Mouse (Mus musculus) forebrain, embryonic 10.5 days (tissue): ENCODE results near the gene Drg1. TPM values are rescaled to one million over a fixed set of nuclear protein-coding genes. Genes with fewer than 3 reads are reported as not detected.
A peak's percentile ranks its signal among the peaks of the same experiment; 100 is the strongest.
"Not testable (repeated sequence)": the region's sequence is repeated elsewhere in the genome, so short reads cannot be mapped to it uniquely, and the experiment has no call there.

Source experiments
- DNase-seq: peaks from one replicate; pipeline ENCODE4 v3.0.0-alpha.2; 2017; ENCODE audit warnings: low spot score; ENCODE audit errors: extremely low spot score
- H3K27ac ChIP-seq: fragments of 300-500 bp; sonication (generic); 2 replicates; pipeline ENCODE4 v1.5.1; 2016; ENCODE audit warnings: mild to moderate bottlenecking
- H3K27me3 ChIP-seq: fragments of 300-500 bp; sonication (generic); 2 replicates; pipeline ENCODE4 v1.6.1; 2016; ENCODE audit warnings: mild to moderate bottlenecking; ENCODE audit not compliant: poor library complexity, severe bottlenecking
- H3K36me3 ChIP-seq: fragments of 300-500 bp; sonication (generic); replicated peaks from 2 replicates; pipeline ENCODE4 v1.6.1; 2016; ENCODE audit warnings: mild to moderate bottlenecking, moderate library complexity
- H3K4me1 ChIP-seq: fragments of 300-500 bp; sonication (generic); 2 replicates; pipeline ENCODE4 v1.6.1; 2016
- H3K4me3 ChIP-seq: fragments of 300-500 bp; sonication (generic); 2 replicates; pipeline ENCODE4 v1.5.1; 2016; ENCODE audit warnings: mild to moderate bottlenecking, moderate library complexity
- H3K9me3 ChIP-seq: fragments of 300-500 bp; sonication (generic); 2 replicates; pipeline ENCODE4 v1.6.1; 2016; ENCODE audit warnings: mild to moderate bottlenecking, moderate library complexity
- WGBS: fragments of 180-500 bp; shearing (Covaris S2); methylation state at CpG from one replicate; pipeline ENCODE4 v1.1.7; 2016; 5-methylcytosine and 5-hydroxymethylcytosine counted together
- polyA plus RNA-seq: library from polyadenylated mRNA; unstranded; fragments of >200 nt; fragmentation: Nextera tagmentation; extraction: Ambion mirVana; gene quantifications from 2 replicates; pipeline ENCODE4 v1.2.1, GENCODE M21; 2016

The Drg1 gene
- polyA plus RNA-seq, 1 experiment from 2014 or later = 335 TPM

DNA sequence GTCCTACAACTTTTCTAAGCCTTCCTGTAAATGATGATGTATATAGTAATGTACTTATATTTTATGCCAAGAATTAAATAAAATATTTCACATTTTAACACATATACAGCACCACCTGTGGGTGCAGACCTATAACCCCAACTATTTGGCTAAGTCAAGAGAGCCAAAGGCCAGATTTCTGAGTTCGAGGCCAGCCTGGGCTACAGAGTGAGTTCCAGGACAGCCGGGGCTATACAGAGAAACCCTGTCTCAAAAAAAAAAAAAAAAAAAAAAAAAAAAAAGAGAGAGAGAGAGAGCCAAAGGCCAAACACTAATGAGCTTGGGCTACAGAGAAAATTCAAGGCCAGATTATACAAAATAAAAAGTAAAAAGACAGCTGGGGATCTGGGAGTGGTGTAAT is 97.2 kb downstream of the Drg1 start:
- not testable (repeated sequence) for H3K4me3 ChIP-seq, H3K4me1 ChIP-seq, H3K36me3 ChIP-seq, DNase-seq, H3K27me3 ChIP-seq, H3K27ac ChIP-seq
- 81% methylated on average over 2 of the region's 2 CpGs for WGBS
- H3K9me3 ChIP-seq = peaks cover 31% of the 10 kb centered on the region

- 77% methylated on average over 4 of the region's 4 CpGs for WGBS
- not testable (repeated sequence) for DNase-seq, H3K27ac ChIP-seq, H3K4me3 ChIP-seq, H3K36me3 ChIP-seq, H3K27me3 ChIP-seq, H3K4me1 ChIP-seq
- H3K9me3 ChIP-seq = peaks cover 27% of the 10 kb centered on the region
These were observed 98.6 kb downstream of the Drg1 start for GRCm38 (mm10) chr11:3167571-3168001.

GRCm38 (mm10) chr11:3167129-3167528 is 99.1 kb downstream of the Drg1 start:
- not testable (repeated sequence) for DNase-seq, H3K4me1 ChIP-seq, H3K27ac ChIP-seq, H3K36me3 ChIP-seq, H3K27me3 ChIP-seq, H3K4me3 ChIP-seq
- 88% methylated on average over 4 of the region's 4 CpGs for WGBS
- H3K9me3 ChIP-seq = peaks cover 32% of the 10 kb centered on the region

- not testable (repeated sequence) for H3K4me1 ChIP-seq, H3K27ac ChIP-seq
- H3K9me3 ChIP-seq = peaks cover 28% of the 10 kb centered on the region
These were observed 99.9 kb downstream of the Drg1 start for GRCm38 (mm10) chr11:3166321-3166720.

DNA sequence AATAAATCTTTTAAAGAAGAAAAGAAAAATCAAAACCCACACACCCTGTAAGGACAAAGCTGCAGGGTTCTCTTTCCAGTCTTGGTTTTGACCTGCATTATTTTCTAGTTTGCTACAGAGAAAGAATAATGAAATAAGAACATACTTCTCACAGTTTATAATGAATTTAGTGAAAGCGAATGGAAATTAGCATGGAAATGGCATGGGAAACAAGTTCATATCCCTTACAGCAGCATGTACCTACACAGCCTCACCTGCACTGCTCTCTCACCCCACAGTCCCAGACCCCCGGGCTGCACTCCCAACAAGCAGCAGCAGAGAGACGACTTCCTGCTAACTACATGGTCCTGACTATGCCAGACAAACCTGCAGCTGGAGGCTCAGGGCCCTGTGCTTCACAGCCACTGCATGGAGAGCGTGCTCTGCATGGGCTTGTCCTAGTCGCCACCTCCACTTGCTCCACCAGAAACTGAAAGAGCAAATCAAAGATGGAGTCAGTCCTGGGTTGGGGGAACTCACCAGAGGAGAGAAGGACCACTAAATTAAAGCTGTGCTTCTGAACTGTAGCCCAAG is 100.9 kb downstream of the Drg1 start:
- DNase-seq, H3K27ac ChIP-seq, H3K4me1 ChIP-seq, H3K27me3 ChIP-seq, H3K4me3 ChIP-seq, H3K36me3 ChIP-seq: not testable (repeated sequence)
- H3K9me3 ChIP-seq = peaks cover 29% of the 10 kb centered on the region
- WGBS = 86% methylated on average over 3 of the region's 5 CpGs

More at GRCm38 (mm10) chr11:3166321-3166720, 99.9 kb downstream of the Drg1 start:
- not testable (repeated sequence) for H3K4me3 ChIP-seq, H3K27me3 ChIP-seq, H3K36me3 ChIP-seq, DNase-seq

DNA sequence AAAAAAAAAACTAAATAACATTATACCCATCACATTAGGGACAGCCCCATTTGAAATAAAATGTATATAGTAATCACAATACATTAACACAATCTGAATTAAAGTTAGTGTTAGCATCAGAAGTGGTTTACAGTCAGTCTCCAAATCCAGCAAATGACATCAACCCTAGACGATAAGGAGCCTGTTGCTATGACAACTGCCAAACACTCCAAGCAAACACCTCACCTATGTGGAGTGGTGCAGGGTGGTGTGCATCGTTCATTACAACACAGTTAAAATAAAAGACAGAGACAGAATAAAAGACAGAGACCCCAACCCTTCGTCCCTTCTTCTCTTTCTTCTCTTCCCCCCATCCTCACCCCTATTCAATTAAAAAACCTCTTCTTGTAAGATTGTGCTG is 102.6 kb downstream of the Drg1 start:
- H3K9me3 ChIP-seq = peaks cover 29% of the 10 kb centered on the region
- not testable (repeated sequence) for DNase-seq, H3K27me3 ChIP-seq, H3K4me1 ChIP-seq, H3K36me3 ChIP-seq, H3K4me3 ChIP-seq, H3K27ac ChIP-seq
- WGBS = 81% methylated on average over 3 of the region's 3 CpGs

GRCm38 (mm10) chr11:3163122-3163521 is 103.1 kb downstream of the Drg1 start:
- not testable (repeated sequence) for H3K27me3 ChIP-seq, H3K4me3 ChIP-seq, H3K36me3 ChIP-seq, DNase-seq, H3K27ac ChIP-seq, H3K4me1 ChIP-seq
- 93% methylated on average over 2 of the region's 2 CpGs for WGBS
- H3K9me3 ChIP-seq = peaks cover 26% of the 10 kb centered on the region

GRCm38 (mm10) chr11:3162236-3162897 is 103.8 kb downstream of the Drg1 start:
- not testable (repeated sequence) for H3K4me1 ChIP-seq, DNase-seq, H3K27ac ChIP-seq, H3K36me3 ChIP-seq, H3K4me3 ChIP-seq, H3K27me3 ChIP-seq
- peaks cover 21% of the 10 kb centered on the region for H3K9me3 ChIP-seq
- WGBS = 72% methylated on average over 5 of the region's 5 CpGs

- H3K4me3 ChIP-seq, H3K36me3 ChIP-seq, H3K4me1 ChIP-seq, H3K27me3 ChIP-seq, DNase-seq, H3K27ac ChIP-seq: not testable (repeated sequence)
- WGBS = 68% methylated on average over 1 of the region's 2 CpGs
- H3K9me3 ChIP-seq = peaks cover 23% of the 10 kb centered on the region
These were observed 104.8 kb downstream of the Drg1 start for GRCm38 (mm10) chr11:3161370-3161769.

DNA sequence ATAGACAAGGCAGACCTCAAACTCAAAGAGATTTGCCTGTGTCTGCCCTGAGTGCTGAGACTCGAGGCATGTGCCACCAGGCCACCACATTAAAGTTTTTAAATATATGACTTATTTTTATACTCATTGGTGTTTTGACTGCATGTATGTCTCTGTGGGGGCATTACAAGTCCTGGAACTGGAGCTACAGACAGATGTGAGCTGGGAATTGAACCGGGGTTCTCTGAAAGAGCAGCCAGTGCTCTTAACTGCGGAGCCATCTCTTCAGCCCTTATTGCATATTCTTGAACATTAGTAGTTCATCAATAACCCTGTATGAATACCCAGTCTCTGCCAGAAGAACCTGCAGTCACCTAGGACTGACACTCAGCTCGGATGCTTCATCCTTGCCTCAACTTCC is 107.4 kb downstream of the Drg1 start:
- not testable (repeated sequence) for H3K4me1 ChIP-seq, H3K4me3 ChIP-seq, H3K36me3 ChIP-seq, H3K27ac ChIP-seq, H3K27me3 ChIP-seq, DNase-seq
- 90% methylated on average over 4 of the region's 4 CpGs for WGBS
- H3K9me3 ChIP-seq = peaks cover 26% of the 10 kb centered on the region

DNA sequence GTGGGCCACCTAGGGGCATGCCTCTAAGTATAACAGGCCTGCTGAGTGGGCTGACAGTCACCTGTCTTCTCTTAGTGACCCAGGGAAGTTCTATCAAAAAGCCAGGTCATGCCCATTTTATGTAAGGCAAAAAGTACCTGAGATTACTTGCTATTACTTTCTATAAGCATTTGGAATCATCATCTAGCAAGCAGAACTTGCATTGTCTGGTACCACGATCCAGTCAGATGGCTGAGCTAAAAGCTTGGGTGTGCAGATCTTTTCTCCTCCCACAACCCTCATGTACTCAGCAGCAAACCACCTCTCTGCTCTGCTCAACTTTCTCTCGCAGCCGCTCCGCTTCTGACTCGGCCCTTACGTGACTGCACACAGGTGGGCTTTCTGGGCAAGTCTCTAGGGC is 108.2 kb downstream of the Drg1 start:
- WGBS = 94% methylated on average over 6 of the region's 6 CpGs
- DNase-seq, H3K27me3 ChIP-seq, H3K27ac ChIP-seq, H3K4me3 ChIP-seq, H3K36me3 ChIP-seq, H3K4me1 ChIP-seq: not testable (repeated sequence)
- peaks cover 27% of the 10 kb centered on the region for H3K9me3 ChIP-seq

- H3K27ac ChIP-seq, H3K4me1 ChIP-seq, H3K36me3 ChIP-seq, H3K27me3 ChIP-seq, H3K4me3 ChIP-seq, DNase-seq: not testable (repeated sequence)
- peaks cover 21% of the 10 kb centered on the region for H3K9me3 ChIP-seq
- 88% methylated on average over 2 of the region's 3 CpGs for whole genome bisulfite sequencing
These were observed 109.2 kb downstream of the Drg1 start for GRCm38 (mm10) chr11:3156991-3157390.

- not testable (repeated sequence) for H3K27ac ChIP-seq, H3K4me3 ChIP-seq, H3K27me3 ChIP-seq, H3K4me1 ChIP-seq
- peak; percentile 30 for DNase-seq
- Histone ChIP-seq H3K36me3 (peaks cover 19% of the 10 kb centered on the region), H3K9me3 (peaks cover 28% of the 10 kb centered on the region)
- WGBS = 80% methylated on average over 1 of the region's 1 CpGs
These were observed 112.4 kb downstream of the Drg1 start for GRCm38 (mm10) chr11:3153666-3154397.
